10 mouse cellular contexts compared by ENCODE assay signal in the genomic region with DNA sequence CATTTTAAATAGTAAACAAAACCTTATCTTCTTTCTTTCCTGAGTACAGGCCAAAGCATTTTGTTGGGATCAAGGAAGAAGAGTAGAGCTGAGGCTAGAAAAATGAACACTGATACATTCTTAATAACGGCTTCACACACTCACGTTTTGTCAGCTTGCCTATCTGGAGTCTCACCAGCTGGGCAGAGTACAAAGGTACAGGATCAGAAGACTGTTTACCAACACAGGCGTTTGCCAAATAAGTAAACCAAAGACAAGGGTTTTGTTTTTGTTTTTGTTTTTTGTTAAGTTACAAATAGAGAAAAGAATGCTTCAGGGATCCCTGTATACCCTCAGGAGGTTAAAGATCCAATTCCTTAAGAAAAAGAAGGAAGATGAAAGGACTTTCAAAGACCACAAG. TPM values are rescaled to one million over a fixed set of nuclear protein-coding genes. Genes with fewer than 3 reads are reported as not detected.
DNase-seq lines count a peak whose midpoint lies in the region; ATAC-seq and TF ChIP-seq lines count a peak whose summit lies in the region.
"Had no signal": no experiment of that assay in that cellular context is flagged by ENCODE, and none has a peak within 500 bp of the region (broad histone marks: within the 10 kb centered on the region; RNA-seq: fewer than 3 reads in every experiment).

No protein-coding gene starts in this region.

- peak overlapping the region; percentile 88; the same call in 1 of the 2 replicates for H3K9ac ChIP-seq in kidney, postnatal 0 days (ENCODE audit: low read depth, low read length)
- H3K9ac ChIP-seq in limb, embryonic 11.5 days (ENCODE audit: low read length) = peak overlapping the region; percentile 43; the same call in 1 of the 2 replicates
- peak overlapping the region; percentile 80; the same call in 1 of the 2 replicates for H3K9ac ChIP-seq in neural tube, embryonic 14.5 days (replicated peaks; ENCODE audit: low read depth, low read length)

- intact Hi-C loops in left cerebral cortex, postnatal 25 days (cut with DNase I) = no loop called here

- H3K27ac ChIP-seq in kidney, postnatal 0 days = no peak overlapping the region
- no peak overlapping the region for H3K27ac ChIP-seq in forebrain, embryonic 10.5 days
- no peak overlapping the region for H3K27ac ChIP-seq in limb, embryonic 11.5 days (replicated peaks; ENCODE audit: low read depth, low read length)
- no peak overlapping the region for H3K27ac ChIP-seq in neural tube, embryonic 14.5 days (ENCODE audit: low read depth, low read length)

- H3K36me3 ChIP-seq in kidney, postnatal 0 days (ENCODE audit: insufficient read depth, low read length) = 0 out of 2 replicates have a peak, but pooled peaks cover 8% of the 10 kb centered on the region
- peaks cover 36% of the 10 kb centered on the region for H3K36me3 ChIP-seq in forebrain, embryonic 10.5 days (replicated peaks)
- H3K36me3 ChIP-seq in limb, embryonic 11.5 days (ENCODE audit: control insufficient read depth, insufficient read depth, low read length) = no peaks in the 10 kb centered on the region
- H3K36me3 ChIP-seq in neural tube, embryonic 14.5 days (ENCODE audit: control insufficient read depth, insufficient read depth, low read length) = peaks cover 6% of the 10 kb centered on the region; the same call in 1 of the 2 replicates

- no peaks in the 10 kb centered on the region for H3K9me3 ChIP-seq in kidney, postnatal 0 days (replicated peaks; ENCODE audit: low read length)
- no peaks in the 10 kb centered on the region for H3K9me3 ChIP-seq in forebrain, embryonic 10.5 days
- no peaks in the 10 kb centered on the region for H3K9me3 ChIP-seq in limb, embryonic 11.5 days (ENCODE audit: control insufficient read depth, low read length)
- H3K9me3 ChIP-seq in neural tube, embryonic 14.5 days (ENCODE audit: control insufficient read depth, low read length) = no peaks in the 10 kb centered on the region

- H3K4me2 ChIP-seq in kidney, postnatal 0 days (ENCODE audit: low read length) = peak overlapping the region; percentile 84
- H3K4me2 ChIP-seq in limb, embryonic 11.5 days (ENCODE audit: low read depth, severe bottlenecking) = peak overlapping the region; percentile 64
- peak overlapping the region; percentile 87 for H3K4me2 ChIP-seq in neural tube, embryonic 14.5 days (ENCODE audit: low read depth, low read length)

- peak overlapping the region; percentile 81 for H3K4me3 ChIP-seq in kidney, postnatal 0 days (replicated peaks; ENCODE audit: low read depth, low read length)
- H3K4me3 ChIP-seq in forebrain, embryonic 10.5 days = peak overlapping the region; percentile 87
- H3K4me3 ChIP-seq in limb, embryonic 11.5 days (ENCODE audit: low read depth, low read length) = peak overlapping the region; percentile 87
- peak overlapping the region; percentile 93 for H3K4me3 ChIP-seq in neural tube, embryonic 14.5 days (ENCODE audit: low read depth, low read length)

- ATAC-seq in kidney, postnatal 0 days (replicated peaks; ENCODE audit: low FRiP score, low read depth) = no peak
- ATAC-seq in limb, embryonic 11.5 days (ENCODE audit: insufficient number of reproducible peaks, low FRiP score, low TSS enrichment, low read depth) = no peak
- no peak for ATAC-seq in neural tube, embryonic 14.5 days (ENCODE audit: low read depth)

- H3K4me1 ChIP-seq in kidney, postnatal 0 days (replicated peaks; ENCODE audit: insufficient read depth, low read length) = no peaks in the 10 kb centered on the region; the same call in 1 of the 2 replicates
- peaks cover 16% of the 10 kb centered on the region for H3K4me1 ChIP-seq in forebrain, embryonic 10.5 days
- H3K4me1 ChIP-seq in limb, embryonic 11.5 days (ENCODE audit: control insufficient read depth, insufficient read depth, low read length) = no peaks in the 10 kb centered on the region
- peaks cover 11% of the 10 kb centered on the region for H3K4me1 ChIP-seq in neural tube, embryonic 14.5 days (ENCODE audit: control insufficient read depth, insufficient read depth, low read length)

- no peak for TF ChIP-seq CTCF in kidney, postnatal 0 days (IDR thresholded peaks at IDR 0.05; ENCODE audit: low read depth)

- DNase-seq in kidney, postnatal 0 days (ENCODE audit: low spot score) = no peak
- DNase-seq in kidney, adult 11 months = no peak
- DNase-seq in forebrain, embryonic 10.5 days (ENCODE audit: extremely low spot score, low spot score) = no peak
- DNase-seq in limb, embryonic 11.5 days (ENCODE audit: low spot score) = no peak
- no peak for DNase-seq in left cerebral cortex, postnatal 25 days (ENCODE audit: low spot score in 2 of 2)
- no peak for DNase-seq in cerebellum, postnatal 25 days
- no peak for DNase-seq in frontal cortex, postnatal 14 days (ENCODE audit: low spot score in 2 of 2)
- DNase-seq: lung, postnatal 10 days had no signal

- WGBS in kidney, postnatal 0 days = 79% methylated on average over 3 of the region's 3 CpGs
- 88% methylated on average over 3 of the region's 3 CpGs for WGBS in forebrain, embryonic 10.5 days
- 85% methylated on average over 3 of the region's 3 CpGs for WGBS in limb, embryonic 11.5 days
- WGBS in neural tube, embryonic 14.5 days = 85% methylated on average over 3 of the region's 3 CpGs

- H3K27me3 ChIP-seq in kidney, postnatal 0 days (ENCODE audit: insufficient read depth, low read length) = no peaks in the 10 kb centered on the region
- peaks cover 3% of the 10 kb centered on the region; the same call in 1 of the 2 replicates for H3K27me3 ChIP-seq in forebrain, embryonic 10.5 days (ENCODE audit: poor library complexity, severe bottlenecking)
- no peaks in the 10 kb centered on the region for H3K27me3 ChIP-seq in limb, embryonic 11.5 days (ENCODE audit: control insufficient read depth, insufficient read depth, low read length)
- H3K27me3 ChIP-seq in neural tube, embryonic 14.5 days (ENCODE audit: control insufficient read depth, insufficient read depth, low read length) = no peaks in the 10 kb centered on the region

RNA-seq across cellular contexts. Expression of gene Zkscan3, which starts 1.4 kb away (rescaled TPM):
- polyA plus RNA-seq in kidney, postnatal 0 days (2015; fragmentation: Nextera tagmentation; extraction: Ambion mirVana) = 64.7 and 65.4 TPM in 2 replicates
- polyA plus RNA-seq in forebrain, embryonic 10.5 days (2016; fragmentation: Nextera tagmentation; extraction: Ambion mirVana) = 84.9 and 87.6 TPM in 2 replicates
- polyA plus RNA-seq in limb, embryonic 11.5 days (2014; fragmentation: Nextera tagmentation; extraction: Ambion mirVana) = 94.2 and 97.2 TPM in 2 replicates
- 66.5 and 70.2 TPM in 2 replicates for polyA plus RNA-seq in neural tube, embryonic 14.5 days (2014; fragmentation: Nextera tagmentation; extraction: Ambion mirVana)
- 10 to 100 TPM; 37.2 to 44.5 TPM for total RNA-seq in left cerebral cortex, postnatal 25 days (2021)

RNA-seq across cellular contexts. Expression of gene Zscan12, which starts 38.5 kb away (rescaled TPM):
- polyA plus RNA-seq in kidney, postnatal 0 days (2015; fragmentation: Nextera tagmentation; extraction: Ambion mirVana) = 9.7 and 10.0 TPM in 2 replicates
- polyA plus RNA-seq in forebrain, embryonic 10.5 days (2016; fragmentation: Nextera tagmentation; extraction: Ambion mirVana) = 18.9 and 21.8 TPM in 2 replicates
- 20.2 and 20.3 TPM in 2 replicates for polyA plus RNA-seq in limb, embryonic 11.5 days (2014; fragmentation: Nextera tagmentation; extraction: Ambion mirVana)
- 11.4 and 13.3 TPM in 2 replicates for polyA plus RNA-seq in neural tube, embryonic 14.5 days (2014; fragmentation: Nextera tagmentation; extraction: Ambion mirVana)
- total RNA-seq in left cerebral cortex, postnatal 25 days (2021) = 1 to 10 TPM; 7.5 to 7.9 TPM

RNA-seq across cellular contexts. Expression of gene Pgbd1, which starts 39.7 kb away (rescaled TPM):
- 2.0 and 2.5 TPM in 2 replicates for polyA plus RNA-seq in kidney, postnatal 0 days (2015; fragmentation: Nextera tagmentation; extraction: Ambion mirVana)
- 5.9 and 6.0 TPM in 2 replicates for polyA plus RNA-seq in forebrain, embryonic 10.5 days (2016; fragmentation: Nextera tagmentation; extraction: Ambion mirVana)
- polyA plus RNA-seq in limb, embryonic 11.5 days (2014; fragmentation: Nextera tagmentation; extraction: Ambion mirVana) = 5.4 and 5.7 TPM in 2 replicates
- 4.1 and 4.6 TPM in 2 replicates for polyA plus RNA-seq in neural tube, embryonic 14.5 days (2014; fragmentation: Nextera tagmentation; extraction: Ambion mirVana)
- total RNA-seq in left cerebral cortex, postnatal 25 days (2021) = 1 to 10 TPM; 1.5 to 1.7 TPM

RNA-seq across cellular contexts. Expression of gene Zscan26, which starts 52.4 kb away (rescaled TPM):
- 21.1 and 23.2 TPM in 2 replicates for polyA plus RNA-seq in kidney, postnatal 0 days (2015; fragmentation: Nextera tagmentation; extraction: Ambion mirVana)
- 22.8 and 27.7 TPM in 2 replicates for polyA plus RNA-seq in forebrain, embryonic 10.5 days (2016; fragmentation: Nextera tagmentation; extraction: Ambion mirVana)
- polyA plus RNA-seq in limb, embryonic 11.5 days (2014; fragmentation: Nextera tagmentation; extraction: Ambion mirVana) = 22.0 and 25.6 TPM in 2 replicates
- polyA plus RNA-seq in neural tube, embryonic 14.5 days (2014; fragmentation: Nextera tagmentation; extraction: Ambion mirVana) = 23.0 and 25.3 TPM in 2 replicates
- total RNA-seq in left cerebral cortex, postnatal 25 days (2021) = 10 to 100 TPM; 48.3 to 51.3 TPM

RNA-seq across cellular contexts. Expression of gene Olfr1367, which starts 54.5 kb away (rescaled TPM):
- polyA plus RNA-seq in kidney, postnatal 0 days (2015; fragmentation: Nextera tagmentation; extraction: Ambion mirVana) = not detected in 2 replicates
- not detected in 2 replicates for polyA plus RNA-seq in forebrain, embryonic 10.5 days (2016; fragmentation: Nextera tagmentation; extraction: Ambion mirVana)
- not detected in 2 replicates for polyA plus RNA-seq in limb, embryonic 11.5 days (2014; fragmentation: Nextera tagmentation; extraction: Ambion mirVana)
- polyA plus RNA-seq in neural tube, embryonic 14.5 days (2014; fragmentation: Nextera tagmentation; extraction: Ambion mirVana) = not detected in 2 replicates
- not detected for total RNA-seq in left cerebral cortex, postnatal 25 days (2021)
- polyA plus RNA-seq: spleen, adult 2 months had no signal
